Mouse (Mus musculus): ENCODE results near the gene Wdr5.

DNA sequence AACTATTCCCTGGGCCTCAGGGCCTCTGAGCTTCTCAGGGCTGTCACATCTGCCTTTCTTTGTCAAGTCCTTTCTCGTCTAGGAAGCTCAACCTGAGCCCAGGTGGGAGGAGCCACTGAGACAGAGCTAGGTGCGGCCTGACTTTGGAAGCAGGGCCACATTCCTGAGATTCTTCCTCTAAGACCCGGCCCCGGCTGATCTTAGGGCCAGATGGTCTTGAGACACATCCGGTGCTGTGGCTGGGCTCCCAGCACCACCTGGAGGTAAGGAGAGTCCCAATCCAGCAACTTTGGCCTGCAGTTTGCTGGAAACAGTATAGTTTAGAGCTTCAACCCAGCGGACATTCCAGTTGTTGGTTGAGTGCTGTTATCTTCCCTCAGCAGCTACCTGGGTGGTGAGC lies 9.4 kb upstream of the Wdr5 start:
- TF ChIP-seq CTCF (IDR thresholded peaks at IDR 0.05; ENCODE audit: extremely low read depth, insufficient read length, insufficient replicate concordance, low read depth, low read length) (no peak), POLR2A (IDR thresholded peaks at IDR 0.05; ENCODE audit: low read depth, low read length) (no peak)
